Mouse (Mus musculus): ENCODE measurements around the gene Spag9.

Gene Spag9

DNA sequence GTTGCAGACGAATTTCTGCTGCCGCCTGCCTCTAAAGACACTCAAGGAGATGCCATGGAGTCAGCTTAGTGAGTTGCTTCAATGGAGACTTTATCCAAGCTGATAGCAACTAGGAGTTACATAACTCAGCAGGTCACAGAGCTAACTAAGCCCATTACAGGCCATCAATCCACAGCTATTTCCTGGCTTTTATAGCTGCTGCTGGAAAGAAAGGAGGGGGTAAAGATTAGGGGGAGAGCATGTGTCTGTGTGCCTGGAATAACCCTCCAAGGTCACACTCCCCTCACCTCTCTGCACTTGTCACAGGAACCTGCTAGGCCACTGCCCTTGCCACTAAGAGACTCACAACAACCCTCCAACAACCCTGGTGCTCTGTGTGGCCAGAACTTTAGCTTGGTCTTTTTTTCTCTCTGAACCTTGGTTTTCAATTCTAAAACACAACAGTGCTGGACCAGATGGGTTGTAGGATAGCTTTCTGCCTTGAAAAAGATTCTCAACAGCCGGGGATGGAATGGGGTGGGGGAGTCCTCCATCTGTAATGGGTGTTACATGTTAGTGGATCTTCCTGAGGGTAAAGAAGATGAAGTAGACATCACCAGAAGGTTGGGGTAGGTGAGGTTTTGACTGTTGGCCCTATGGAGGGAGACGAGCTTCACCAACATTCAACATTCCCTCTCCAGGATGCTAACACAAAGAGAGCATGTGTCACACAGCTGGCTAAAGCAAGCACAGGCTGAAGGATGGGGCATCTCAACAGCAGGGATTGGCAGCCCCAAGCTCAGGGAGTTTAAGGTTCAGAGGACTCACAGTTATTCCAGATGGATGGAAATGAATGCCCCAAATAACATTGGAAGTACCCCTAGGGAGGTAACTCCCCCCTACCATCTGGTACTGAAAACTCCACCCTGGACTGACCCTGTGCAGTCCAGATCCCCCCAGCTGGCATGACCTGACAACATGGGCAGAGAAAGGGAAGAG is 134.5 kb downstream of the Spag9 start:
- no peak for DNase-seq (ENCODE audit: low read depth in 2 of 2, low spot score in 2 of 2)

DNA sequence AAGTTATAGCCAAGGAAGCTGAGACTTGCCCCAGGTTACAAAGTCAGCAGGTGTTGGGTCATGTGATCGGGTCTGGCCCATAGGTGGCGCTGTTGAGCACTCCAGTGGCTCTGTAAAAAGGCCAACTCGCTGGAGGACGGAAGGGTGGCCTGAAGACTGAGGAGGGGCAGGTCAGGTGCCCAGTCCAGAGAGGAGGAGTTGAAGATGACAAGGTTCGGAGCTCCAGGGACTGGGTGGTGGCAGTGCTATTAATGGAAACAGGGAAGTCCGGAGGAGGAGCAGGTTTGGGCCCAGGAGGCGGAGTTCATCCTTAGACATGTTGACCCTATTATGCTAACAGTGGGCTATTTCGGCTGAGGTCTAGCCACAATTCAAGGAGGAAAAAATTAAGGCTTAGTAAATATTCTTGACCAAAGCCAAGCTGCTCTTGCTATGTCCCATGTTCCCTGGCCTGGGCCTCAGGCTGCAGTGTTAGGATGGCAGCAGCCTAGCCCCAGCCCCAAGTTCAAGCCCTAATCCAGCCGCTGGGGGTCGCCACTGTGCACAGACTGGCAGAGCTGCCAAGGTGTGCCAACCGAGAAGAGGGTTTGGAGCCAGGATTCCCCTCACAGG is 137.6 kb downstream of the Spag9 start:
- DNase-seq (ENCODE audit: low read depth in 2 of 2, low spot score in 2 of 2) = peak; percentile 82 to 87

DNA sequence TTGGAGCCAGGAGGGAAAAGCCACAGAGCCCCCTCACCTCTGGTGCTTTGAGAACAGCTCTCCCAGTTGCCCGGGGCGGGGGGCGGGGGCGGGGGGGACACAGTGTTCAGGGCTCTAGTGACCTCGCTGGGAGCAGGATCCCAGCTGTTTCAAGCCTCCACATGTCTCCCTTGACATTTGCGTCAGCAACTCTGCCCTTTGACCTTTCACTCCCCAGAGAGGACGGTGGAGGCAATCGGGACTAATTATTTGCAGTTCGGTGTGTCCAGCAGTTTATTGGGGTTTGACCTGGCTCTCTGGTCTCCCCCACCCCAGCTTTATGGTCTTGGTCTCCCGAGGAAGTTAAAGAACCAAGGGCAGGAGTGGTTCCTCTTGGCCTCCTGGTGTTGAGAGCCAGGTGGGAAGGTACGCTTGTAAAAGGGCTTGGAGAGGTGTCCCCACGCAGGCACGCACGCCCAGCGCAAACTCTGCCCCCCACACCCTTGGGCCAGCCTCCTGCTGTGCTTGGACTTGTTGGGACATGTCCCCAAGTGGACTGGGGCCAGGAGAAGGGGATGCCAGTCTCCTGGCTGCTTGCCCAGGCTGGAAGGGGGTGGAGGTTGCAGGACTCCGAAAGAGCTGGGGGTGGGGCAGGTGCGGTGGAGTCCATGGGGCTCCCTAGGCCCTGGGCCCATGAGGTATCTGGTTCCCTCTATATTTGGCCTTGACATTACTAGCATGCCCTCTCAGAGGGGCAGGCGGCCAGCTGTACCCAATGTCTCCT is 138.4 kb downstream of the Spag9 start:
- no peak for DNase-seq (ENCODE audit: low read depth in 2 of 2, low spot score in 2 of 2)

DNA sequence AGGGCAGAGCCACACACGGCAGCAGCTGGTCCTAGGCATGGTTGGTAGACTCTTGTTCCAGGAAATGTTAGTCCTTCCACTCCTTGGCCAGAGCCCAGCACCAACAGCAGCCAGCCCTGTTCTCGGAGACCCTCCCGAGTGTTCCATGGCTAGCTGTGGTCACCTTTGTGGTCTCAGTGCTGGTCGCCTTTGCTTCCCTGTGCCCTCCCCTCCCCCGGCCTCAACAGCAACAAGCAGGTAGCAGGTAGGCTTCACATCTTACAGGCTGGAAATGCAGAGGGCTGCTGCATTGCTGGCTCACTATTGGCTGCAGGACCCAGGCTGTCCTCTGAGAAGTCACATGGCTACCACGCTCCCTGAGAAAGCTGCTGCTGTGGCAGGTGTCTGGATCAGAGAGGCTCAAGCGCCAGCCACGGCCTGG is 139.7 kb downstream of the Spag9 start:
- DNase-seq (ENCODE audit: low read depth in 2 of 2, low spot score in 2 of 2) = no peak

DNA sequence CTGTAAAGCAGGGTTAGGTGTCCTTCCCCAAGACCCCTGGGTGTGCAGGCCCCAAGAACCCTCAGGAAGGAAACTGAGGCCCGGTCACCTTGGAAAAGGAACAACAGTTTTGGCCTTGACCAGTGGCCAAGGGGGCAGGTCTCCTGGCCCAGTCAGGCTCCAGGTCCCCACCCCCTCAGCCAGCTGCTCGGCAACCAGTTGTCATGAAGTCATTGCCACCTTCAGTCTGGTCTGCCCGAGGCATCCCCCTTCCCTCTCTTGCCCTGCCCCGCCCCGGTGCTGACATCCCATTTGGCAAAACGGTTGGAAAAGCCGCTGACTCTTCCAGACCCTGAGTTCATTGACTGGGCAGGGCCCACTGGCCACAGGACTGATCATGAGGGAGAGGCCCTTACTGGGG is 140.8 kb downstream of the Spag9 start:
- DNase-seq (ENCODE audit: low read depth in 2 of 2, low spot score in 2 of 2) = no peak

DNA sequence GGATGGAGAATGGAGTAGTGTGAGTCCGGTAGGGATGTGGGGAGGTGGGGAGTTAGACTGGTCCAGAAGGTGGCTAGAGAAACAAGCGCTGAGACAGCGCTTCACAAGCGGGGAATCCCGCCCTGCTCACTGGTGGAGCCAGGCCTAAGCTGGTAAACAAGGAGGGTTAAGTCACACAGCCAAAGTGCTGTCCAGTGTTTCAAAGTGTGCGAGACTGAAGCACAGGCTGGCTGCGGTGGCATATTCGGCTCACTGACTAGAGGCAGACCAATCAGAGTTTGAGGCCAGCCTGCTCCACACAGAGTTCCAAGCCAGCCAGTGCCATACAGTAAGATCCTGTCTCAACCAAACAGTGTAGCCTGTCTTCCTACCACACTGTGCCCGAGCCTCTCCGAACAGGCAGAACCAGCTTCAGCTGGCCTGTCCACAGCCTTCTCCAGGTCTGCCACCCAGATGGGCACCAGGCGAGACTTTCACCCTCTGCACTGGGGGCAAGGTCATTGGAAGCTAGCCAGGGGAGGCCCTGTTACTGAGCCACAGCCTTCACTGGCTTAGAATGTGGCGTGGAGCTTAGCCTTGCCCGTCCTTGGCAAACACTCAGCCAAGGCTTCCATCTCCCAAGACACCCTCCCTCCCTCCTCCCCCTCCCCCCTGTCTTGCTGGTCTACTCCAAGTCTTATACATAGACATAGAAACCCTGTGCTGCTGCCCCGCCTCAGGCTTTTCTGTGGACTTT is 141.6 kb downstream of the Spag9 start:
- DNase-seq (ENCODE audit: low read depth in 2 of 2, low spot score in 2 of 2) = no peak

DNA sequence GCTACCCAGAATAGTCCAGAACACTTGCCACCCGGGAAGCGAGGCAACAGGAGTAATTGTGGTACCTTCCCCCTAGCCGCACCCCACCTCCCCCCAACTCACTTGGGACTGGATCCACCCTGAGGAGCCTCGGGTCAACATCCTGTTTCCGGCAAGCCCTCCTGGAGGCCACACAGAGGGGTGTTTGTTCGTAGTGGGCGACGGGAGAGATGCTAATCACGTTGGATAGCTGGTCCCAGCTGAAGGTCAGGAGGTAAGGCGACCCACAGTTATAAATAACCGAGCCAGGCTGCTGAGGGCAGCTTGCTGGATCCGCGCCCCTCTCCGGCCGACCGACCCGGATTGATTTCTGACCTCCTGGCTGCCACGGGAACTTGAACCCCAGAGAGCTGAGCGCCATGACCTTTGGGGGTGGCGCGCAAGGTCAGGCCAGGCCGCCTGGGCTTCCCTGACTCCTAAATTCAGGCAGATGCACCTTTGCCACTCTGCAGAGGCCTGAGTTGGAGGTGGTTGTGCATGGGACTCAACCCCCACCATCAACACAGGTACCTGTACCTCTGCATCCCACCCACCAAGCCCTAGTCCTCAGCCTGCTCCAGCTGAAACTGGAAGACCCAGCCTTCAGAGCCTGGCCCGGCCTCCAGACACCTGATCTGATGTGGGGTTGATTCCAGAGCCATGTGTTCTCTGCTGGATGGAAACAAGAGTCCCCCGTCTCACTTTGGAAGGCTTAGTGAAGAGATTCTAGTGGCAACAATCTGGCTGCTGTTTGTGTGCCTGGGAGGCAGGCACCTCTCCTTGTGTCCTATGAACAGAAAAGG is 142.7 kb downstream of the Spag9 start:
- DNase-seq (ENCODE audit: low read depth in 2 of 2, low spot score in 2 of 2) = no peak

DNA sequence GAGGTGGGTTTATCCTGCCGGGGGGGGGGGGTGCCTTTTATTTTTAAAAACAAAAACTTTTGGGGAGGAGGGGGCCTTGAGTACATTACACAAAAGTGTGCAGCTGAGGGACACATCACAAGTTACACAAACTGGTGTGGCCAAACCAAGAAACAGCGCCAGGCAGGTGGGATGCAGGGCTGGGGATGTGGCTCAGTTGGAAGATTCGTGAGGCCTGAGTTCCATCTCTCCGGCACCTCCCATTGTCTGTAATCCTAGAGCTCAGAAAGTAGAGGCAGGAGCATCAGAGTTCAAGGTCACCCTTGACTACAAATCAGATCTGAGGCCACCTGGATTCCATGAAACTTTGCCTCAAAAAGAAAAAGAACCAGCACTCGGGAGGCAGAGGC is 143.3 kb downstream of the Spag9 start:
- no peak for DNase-seq (ENCODE audit: low read depth in 2 of 2, low spot score in 2 of 2)

DNA sequence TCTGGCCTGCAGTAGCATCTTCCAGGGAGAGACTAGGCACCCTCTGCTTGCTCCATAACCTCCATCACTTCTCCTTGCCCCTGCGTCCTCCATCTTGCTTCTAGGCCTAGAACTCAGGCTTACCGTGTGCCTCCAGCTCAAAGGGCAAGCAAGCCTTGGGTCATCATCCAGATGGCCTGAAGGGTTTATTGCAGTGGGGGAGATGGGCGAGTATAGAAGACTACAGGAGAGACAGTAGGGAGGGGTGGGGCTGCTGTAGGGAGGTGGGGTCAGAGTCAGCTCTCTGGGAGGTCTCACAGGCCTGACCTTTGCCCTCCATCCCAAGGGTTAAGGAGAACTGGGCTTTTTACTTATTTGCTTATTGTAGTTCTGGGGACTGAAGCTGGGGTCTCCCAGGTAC is 144.6 kb downstream of the Spag9 start:
- no peak for DNase-seq (ENCODE audit: low read depth in 2 of 2, low spot score in 2 of 2)

DNA sequence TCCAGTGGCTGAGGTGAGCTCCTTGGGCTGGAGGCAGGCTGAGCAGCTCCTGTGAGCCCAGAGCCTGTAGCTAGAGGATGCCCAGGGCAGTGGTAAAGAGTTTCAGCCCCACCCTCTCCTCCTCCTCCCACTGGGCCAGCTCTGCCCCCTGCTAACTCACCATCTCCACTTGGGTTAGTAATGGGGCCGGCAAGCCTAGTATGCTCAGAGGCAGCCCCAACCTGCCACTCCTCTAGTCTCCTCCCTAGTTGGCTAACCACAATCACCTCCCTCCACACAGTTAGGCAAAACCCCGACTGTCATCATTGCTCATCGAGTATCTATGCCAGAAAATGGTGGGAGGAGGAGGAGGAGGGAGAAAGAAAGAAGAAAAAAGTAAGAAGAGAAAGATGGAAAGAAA is 145.7 kb downstream of the Spag9 start:
- no peak for DNase-seq (ENCODE audit: low read depth in 2 of 2, low spot score in 2 of 2)

DNA sequence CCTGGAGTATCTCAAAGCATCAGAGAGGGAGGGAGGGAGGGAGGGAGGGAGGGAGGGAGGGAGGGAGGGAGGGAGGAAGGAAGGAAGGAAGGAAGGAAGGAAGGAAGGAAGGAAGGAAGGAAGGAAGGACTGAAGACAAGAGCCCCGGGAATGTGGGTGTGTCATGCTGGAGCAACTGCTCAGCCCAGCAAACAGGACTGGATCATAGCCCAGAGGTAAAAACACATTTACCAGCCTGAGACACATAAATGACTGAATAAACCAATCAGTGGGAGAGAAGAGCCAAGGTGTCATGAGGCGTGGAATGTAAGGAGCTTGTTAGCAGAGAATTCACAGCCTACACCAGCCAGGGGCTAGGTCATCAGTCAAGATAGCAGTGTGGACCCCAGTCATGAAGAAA is 147.4 kb downstream of the Spag9 start:
- DNase-seq (ENCODE audit: low read depth in 2 of 2, low spot score in 2 of 2) = no peak

DNA sequence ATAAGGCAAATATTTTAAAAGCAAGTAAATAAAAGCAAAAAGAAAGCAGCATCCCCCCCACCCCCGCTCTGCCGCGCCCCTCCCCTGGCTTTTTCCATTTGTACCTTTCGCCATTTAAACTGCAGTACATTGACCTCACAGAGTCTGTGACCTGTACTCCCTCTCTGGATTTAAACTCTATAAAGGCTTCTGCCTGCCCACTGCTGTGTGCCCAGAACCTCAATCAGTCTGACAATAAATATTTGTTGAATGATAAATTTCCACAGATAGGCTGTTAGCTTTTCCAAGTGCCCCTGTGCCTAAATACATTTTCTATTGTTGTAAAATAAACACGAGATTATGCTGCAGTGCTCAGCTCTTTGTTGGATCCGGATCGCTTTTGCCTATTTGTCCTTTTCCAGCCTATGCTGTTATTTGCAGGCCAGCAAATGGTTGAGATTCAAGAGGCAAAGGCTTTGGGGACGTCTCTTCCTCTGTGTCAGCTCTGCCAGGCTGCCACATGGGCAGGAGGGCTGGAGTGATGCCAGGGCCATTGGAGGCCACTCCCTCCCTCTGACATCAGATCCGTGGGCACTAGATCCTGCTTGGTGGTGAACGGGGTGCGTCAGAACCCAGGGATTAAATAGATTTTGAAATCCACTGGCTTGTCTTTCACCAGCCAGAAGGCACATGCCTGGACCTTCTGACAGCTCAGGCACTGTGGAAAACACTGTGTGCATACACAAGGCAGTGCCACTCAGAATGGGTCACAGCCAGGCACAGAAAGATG is 149.1 kb downstream of the Spag9 start:
- DNase-seq (ENCODE audit: low read depth in 2 of 2, low spot score in 2 of 2) = no peak

DNA sequence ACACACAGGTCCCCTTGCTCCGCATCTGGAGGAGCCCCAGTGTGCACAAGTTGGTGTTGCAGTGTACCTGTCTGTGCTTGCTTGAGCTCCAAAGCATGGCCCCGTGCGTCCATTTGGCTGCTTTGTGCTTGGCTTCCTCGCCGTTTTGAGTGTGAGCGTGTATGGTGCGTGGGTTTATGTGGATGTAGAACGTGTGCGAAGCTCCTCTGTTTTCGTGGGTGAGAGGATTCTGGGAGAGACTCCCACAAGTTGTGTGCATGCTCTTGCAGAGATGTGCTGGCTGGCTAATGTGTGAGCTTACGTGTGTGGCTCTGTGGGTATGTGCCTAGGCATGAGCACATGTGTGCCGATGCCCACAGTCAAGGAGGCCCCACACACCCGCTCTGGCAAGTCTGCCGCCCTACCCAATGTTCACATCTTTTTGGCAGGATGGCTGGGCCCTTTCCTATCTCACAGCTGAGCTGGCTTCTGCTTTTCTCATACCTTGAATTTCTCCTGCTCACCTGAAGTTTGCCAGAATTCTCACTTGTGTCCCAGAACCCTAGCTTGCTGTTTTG is 150.2 kb downstream of the Spag9 start:
- DNase-seq (ENCODE audit: low read depth in 2 of 2, low spot score in 2 of 2) = no peak

DNA sequence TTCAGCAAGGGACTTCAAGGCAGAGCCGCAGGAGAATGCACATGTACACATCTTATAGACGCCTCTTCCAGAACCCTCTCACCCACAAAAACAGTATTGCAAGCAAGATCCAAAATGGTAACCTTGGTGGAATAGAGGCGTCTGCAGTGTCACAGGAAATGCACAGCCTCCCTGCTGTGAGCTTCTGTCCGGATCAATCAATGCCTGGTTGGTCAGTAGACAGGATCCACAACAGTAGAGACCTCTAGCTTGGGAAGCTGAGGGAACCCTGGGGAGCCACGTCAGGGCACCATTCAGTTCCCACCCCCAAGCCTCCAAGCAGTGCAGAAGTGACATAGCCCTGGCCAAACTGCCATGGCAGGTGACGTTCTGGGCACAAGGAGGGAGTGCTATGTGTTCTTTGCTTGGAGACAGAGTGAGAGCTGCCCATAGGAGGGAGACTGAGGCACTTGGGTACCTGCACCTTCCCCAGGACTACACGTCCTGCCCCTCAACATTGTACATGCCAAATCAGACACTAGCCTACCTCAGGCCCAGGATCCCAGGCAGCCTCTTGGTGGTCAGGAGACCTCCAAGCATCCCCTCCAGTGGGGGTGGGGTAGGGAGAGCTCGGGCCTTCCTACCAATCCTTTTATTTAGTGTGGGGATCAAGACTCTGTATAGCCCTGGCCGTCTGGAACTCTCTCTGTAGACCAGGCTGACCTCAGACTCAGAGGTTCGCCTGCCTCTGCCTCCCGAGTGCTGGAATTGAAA is 151.0 kb downstream of the Spag9 start:
- DNase-seq (ENCODE audit: low read depth in 2 of 2, low spot score in 2 of 2) = no peak

DNA sequence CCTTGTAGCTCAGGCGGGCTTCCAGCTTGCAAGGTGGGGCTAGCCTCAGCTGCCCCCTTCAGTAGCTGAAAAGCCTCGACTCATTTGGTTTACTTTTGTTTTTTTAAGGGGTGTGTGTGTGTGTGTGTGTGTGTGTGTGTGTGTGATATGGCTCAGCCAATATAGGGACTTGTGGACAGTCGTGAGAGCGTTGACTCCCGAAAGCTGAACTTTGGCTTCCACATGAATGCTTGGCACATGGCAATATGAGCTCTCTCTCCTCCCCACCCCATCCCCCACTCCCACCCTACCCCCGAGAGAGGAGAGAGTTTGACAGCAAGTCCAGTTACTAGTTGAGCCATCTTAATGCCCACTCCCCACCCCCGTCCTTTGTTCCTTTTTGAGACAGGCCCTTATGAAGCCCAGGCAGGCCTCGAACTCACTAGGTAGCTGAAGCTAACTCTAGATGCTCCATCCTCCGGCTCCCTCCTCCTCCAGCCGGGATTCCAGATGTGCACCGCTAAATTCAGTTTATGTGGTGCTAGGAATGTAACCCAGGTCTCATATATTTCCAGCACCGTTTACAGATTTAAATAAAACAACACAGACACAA is 152.3 kb downstream of the Spag9 start:
- DNase-seq (ENCODE audit: low read depth in 2 of 2, low spot score in 2 of 2) = no peak

DNA sequence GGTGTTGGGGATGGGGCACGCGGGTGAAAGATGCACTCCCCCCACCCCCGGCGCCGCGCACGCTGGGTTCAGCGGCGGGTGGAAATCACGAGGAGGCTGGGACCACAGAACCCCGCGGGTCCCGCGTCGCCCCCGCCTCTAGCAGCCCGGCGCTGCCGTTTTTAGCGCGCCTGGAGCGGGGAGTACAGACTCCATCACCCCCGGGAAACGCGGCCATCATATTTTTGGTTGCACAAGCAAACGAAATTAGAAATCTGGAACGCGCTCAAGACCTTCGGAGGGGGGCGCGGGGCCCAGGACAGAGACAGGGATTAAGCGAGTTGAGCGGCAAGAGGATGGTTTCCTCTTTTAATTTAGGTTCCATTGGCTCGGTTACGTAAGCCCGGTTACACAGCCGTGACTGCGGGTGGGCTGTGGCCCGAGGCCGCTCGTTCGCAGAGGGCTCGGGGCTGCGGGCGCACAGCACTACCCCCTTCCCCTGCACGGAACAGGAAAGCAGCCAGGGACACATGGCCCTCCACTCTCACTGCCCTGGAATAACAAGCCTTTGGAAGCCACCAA is 153.1 kb downstream of the Spag9 start:
- peak in 1 of 2 experiments; percentile 15 for DNase-seq (ENCODE audit: low read depth in 2 of 2, low spot score in 2 of 2)

DNA sequence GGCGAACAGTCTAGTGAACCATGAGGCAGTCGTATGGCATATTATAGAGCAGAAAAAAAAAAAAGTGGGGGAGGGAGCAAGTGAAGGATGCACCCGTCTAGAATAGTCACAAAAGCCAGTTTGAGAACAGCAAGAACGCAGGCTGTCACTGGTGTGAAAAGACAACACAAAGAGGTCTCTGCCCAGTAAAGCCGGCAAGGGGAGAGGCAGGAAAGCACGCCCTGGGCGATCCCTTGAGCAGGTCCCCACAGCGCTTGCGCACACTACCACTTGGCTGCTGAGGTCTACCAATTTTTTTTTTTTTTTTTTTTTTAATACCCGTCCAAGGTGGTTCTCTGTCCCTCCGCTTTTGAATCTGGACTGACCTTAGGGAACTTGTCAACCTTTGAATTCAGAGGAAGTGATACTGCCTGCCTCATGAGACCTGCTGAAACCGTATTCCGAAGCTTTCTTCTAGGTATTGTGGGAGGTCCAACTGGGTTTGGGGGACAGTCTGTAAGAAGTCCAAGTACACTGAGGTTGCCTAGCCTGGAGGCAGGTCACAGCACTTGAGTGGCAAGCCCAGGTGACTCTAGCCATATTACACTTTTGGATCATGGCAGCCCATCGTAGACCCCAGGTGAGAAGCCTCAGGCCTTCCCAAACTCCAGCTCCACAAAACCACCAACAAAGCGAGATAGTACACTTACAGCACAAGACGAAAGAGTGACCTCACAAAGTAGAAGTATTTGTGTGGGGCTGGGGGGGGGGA is 153.8 kb downstream of the Spag9 start:
- DNase-seq (ENCODE audit: low read depth in 2 of 2, low spot score in 2 of 2) = peak in 1 of 2 experiments; percentile 16

Data from CD8-positive naive resting alpha-beta T cell, adult 2 months (primary cell).